Mouse (Mus musculus): Measurements from ENCODE around the gene Rfc4.

- TF ChIP-seq POLR2A (IDR thresholded peaks at IDR 0.05; ENCODE audit: borderline replicate concordance, insufficient read depth, low read length) = no peak
- TF ChIP-seq CTCF (IDR thresholded peaks at IDR 0.05; ENCODE audit: borderline replicate concordance, insufficient read depth, low read depth, low read length) = no peak
These were observed 13.0 kb downstream of the Rfc4 start for GRCm38 (mm10) chr16:23114339-23115171.
